Mouse (Mus musculus) thymus, postnatal 10 days (tissue): Measurements from ENCODE around the gene Dlst.
"Not testable (repeated sequence)": the region's sequence is repeated elsewhere in the genome, so short reads cannot be mapped to it uniquely, and the experiment has no call there.

ENCODE experiments used
- DNase-seq, 2 experiments: peaks; one replicate each; pipeline ENCODE4 v3.0.0; 2021; ENCODE audit warnings: low spot score in 2 of 2

Gene Dlst

GRCm38 (mm10) chr12:85113917-85114316 is 3.3 kb downstream of the Dlst start:
- no peak for DNase-seq

GRCm38 (mm10) chr12:85115678-85116077 is 5.0 kb downstream of the Dlst start:
- DNase-seq = no peak

GRCm38 (mm10) chr12:85121806-85122459 is 11.3 kb downstream of the Dlst start:
- DNase-seq = peak; percentile 64 to 66

- DNase-seq = peak; percentile 55 to 64
Observed at GRCm38 (mm10) chr12:85123108-85123530, 12.5 kb downstream of the Dlst start.

GRCm38 (mm10) chr12:85123645-85124044 is 13.0 kb downstream of the Dlst start:
- no peak for DNase-seq

- DNase-seq = no peak
Observed at GRCm38 (mm10) chr12:85124751-85125150, 14.1 kb downstream of the Dlst start.

GRCm38 (mm10) chr12:85126986-85127603 is 16.5 kb downstream of the Dlst start:
- no peak for DNase-seq

- DNase-seq = no peak
Observed at GRCm38 (mm10) chr12:85129426-85129978, 18.9 kb downstream of the Dlst start.

GRCm38 (mm10) chr12:85131361-85131760 is 20.7 kb downstream of the Dlst start:
- DNase-seq = no peak

- DNase-seq = no peak
Observed at GRCm38 (mm10) chr12:85134043-85134794, 23.6 kb downstream of the Dlst start.

- DNase-seq = no peak
Observed at GRCm38 (mm10) chr12:85135513-85136470, 25.2 kb downstream of the Dlst start.

- DNase-seq = no peak
Observed at GRCm38 (mm10) chr12:85136627-85137026, 26.0 kb downstream of the Dlst start.

GRCm38 (mm10) chr12:85140036-85140701 is 29.5 kb downstream of the Dlst start:
- DNase-seq = peak; percentile 35 to 44

- no peak for DNase-seq
Observed at GRCm38 (mm10) chr12:85141096-85141495, 30.5 kb downstream of the Dlst start.

- peak; percentile 66 to 87 for DNase-seq
Observed at GRCm38 (mm10) chr12:85142803-85143202, 32.2 kb downstream of the Dlst start.

GRCm38 (mm10) chr12:85144276-85144675 is 33.6 kb downstream of the Dlst start:
- not testable (repeated sequence) for DNase-seq

- DNase-seq = no peak
Observed at GRCm38 (mm10) chr12:85144821-85145220, 34.2 kb downstream of the Dlst start.

GRCm38 (mm10) chr12:85145630-85146029 is 35.0 kb downstream of the Dlst start:
- DNase-seq = no peak

- no peak for DNase-seq
Observed at GRCm38 (mm10) chr12:85146355-85146754, 35.7 kb downstream of the Dlst start.

GRCm38 (mm10) chr12:85146881-85147280 is 36.2 kb downstream of the Dlst start:
- no peak for DNase-seq
